Mouse (Mus musculus): ENCODE data around the gene Atrnl1. TPM values are rescaled to one million over a fixed set of nuclear protein-coding genes. Genes with fewer than 3 reads are reported as not detected.

Atrnl1 gene
- polyA plus RNA-seq, 1 experiment, result 0.25 TPM

DNA sequence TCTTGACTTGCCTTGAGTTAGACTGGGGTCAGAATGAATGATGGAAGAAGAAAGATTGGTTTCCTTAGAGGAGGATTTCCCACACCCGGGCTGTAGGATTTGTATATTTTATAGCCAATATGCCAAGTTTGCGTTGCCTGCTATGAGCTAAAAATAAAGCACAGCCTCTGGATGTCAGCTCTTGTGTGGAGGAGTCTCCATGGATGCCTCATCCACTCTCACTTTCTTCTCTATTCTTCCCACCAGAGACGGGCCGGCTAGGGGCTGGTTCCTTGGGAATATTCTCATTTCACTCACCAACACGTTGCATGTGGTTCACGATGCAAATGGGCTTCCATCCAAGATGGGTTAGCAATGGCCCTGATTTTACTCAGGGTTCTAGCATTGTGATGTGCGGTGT, 540.4 kb downstream of the Atrnl1 start:
- TF ChIP-seq FLI1 (IDR thresholded peaks at IDR 0.05; ENCODE audit: low read length), result no peak
- no peak for TF ChIP-seq GATA1 (IDR thresholded peaks at IDR 0.05; ENCODE audit: borderline replicate concordance, low read length)
- H3K27me3 ChIP-seq (replicated peaks), result peaks cover 2% of the 10 kb centered on the region
- H3K36me3 ChIP-seq (replicated peaks; ENCODE audit: low read length), result no peaks in the 10 kb centered on the region
- H3K4me1 ChIP-seq, result no peaks in the 10 kb centered on the region
- peaks cover 21% of the 10 kb centered on the region; the same call in 1 of the 2 replicates for H3K9me3 ChIP-seq
- H3K4me3 ChIP-seq (replicated peaks), result no peak overlapping the region

GRCm38 (mm10) chr19:58161569-58161968, 550.7 kb downstream of the Atrnl1 start:
- Histone ChIP-seq H3K27me3 (replicated peaks) (no peaks in the 10 kb centered on the region), H3K4me1 (no peaks in the 10 kb centered on the region), H3K9me3 (peaks cover 52% of the 10 kb centered on the region), H3K4me3 (replicated peaks) (no peak overlapping the region), H3K36me3 (replicated peaks; ENCODE audit: low read length) (no peaks in the 10 kb centered on the region)
- no peak for TF ChIP-seq FLI1 (IDR thresholded peaks at IDR 0.05; ENCODE audit: low read length)
- no peak for TF ChIP-seq GATA1 (IDR thresholded peaks at IDR 0.05; ENCODE audit: borderline replicate concordance, low read length)

- TF ChIP-seq GATA1 (IDR thresholded peaks at IDR 0.05; ENCODE audit: borderline replicate concordance, low read length), result no peak
- TF ChIP-seq FLI1 (IDR thresholded peaks at IDR 0.05; ENCODE audit: low read length), result no peak
- Histone ChIP-seq H3K27me3 (replicated peaks) (peaks cover 13% of the 10 kb centered on the region), H3K4me1 (no peaks in the 10 kb centered on the region), H3K36me3 (replicated peaks; ENCODE audit: low read length) (no peaks in the 10 kb centered on the region), H3K4me3 (replicated peaks) (no peak overlapping the region), H3K9me3 (peaks cover 49% of the 10 kb centered on the region)
These were observed 554.2 kb downstream of the Atrnl1 start for GRCm38 (mm10) chr19:58164896-58165634.

DNA sequence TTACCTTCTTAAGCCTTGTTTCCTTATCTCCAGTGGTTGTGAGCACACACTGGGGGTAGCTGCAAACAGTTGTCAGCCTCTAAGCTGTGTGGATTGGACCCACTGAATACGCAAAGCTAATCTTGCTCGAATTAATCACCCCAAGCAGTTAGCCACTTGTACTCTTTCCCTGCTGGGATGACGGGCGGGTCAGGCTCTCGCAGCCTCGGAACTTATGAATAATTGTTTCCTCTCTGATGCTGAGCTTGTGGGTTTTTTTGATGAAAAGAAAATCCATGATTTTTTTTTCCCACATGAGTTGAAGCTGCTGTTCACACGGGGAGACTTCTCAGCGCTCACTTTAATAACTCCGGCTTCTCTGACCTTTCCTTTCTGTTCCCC, 554.8 kb downstream of the Atrnl1 start:
- peaks cover 43% of the 10 kb centered on the region for H3K9me3 ChIP-seq
- H3K4me3 ChIP-seq (replicated peaks), result no peak overlapping the region
- H3K36me3 ChIP-seq (replicated peaks; ENCODE audit: low read length), result no peaks in the 10 kb centered on the region
- TF ChIP-seq FLI1 (IDR thresholded peaks at IDR 0.05; ENCODE audit: low read length) (no peak), GATA1 (IDR thresholded peaks at IDR 0.05; ENCODE audit: borderline replicate concordance, low read length) (no peak)
- H3K4me1 ChIP-seq, result no peaks in the 10 kb centered on the region
- peaks cover 13% of the 10 kb centered on the region for H3K27me3 ChIP-seq (replicated peaks)

DNA sequence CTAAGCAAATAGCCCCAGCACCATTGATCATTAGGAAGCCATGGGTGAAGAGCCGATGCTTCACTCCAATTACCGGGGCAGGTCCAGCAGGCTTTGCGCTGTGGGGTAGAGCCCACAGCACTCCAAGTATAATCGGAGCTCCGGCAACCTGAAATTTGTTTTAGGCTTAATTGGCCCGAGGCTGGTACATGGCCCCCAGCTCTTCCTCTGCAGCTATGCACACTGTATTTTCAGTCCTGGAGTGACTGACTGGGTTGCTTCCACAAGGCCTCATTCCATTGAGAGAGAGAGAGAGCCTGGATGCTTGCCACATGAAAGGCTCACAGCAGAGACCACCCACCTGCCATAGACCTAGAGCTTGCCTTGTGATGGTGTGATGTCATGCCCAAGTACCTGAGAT, 555.3 kb downstream of the Atrnl1 start:
- Histone ChIP-seq H3K4me3 (replicated peaks) (no peak overlapping the region), H3K4me1 (no peaks in the 10 kb centered on the region), H3K27me3 (replicated peaks) (peaks cover 13% of the 10 kb centered on the region), H3K9me3 (peaks cover 38% of the 10 kb centered on the region), H3K36me3 (replicated peaks; ENCODE audit: low read length) (no peaks in the 10 kb centered on the region)
- no peak for TF ChIP-seq FLI1 (IDR thresholded peaks at IDR 0.05; ENCODE audit: low read length)
- no peak for TF ChIP-seq GATA1 (IDR thresholded peaks at IDR 0.05; ENCODE audit: borderline replicate concordance, low read length)

- H3K27me3 ChIP-seq (replicated peaks), result no peaks in the 10 kb centered on the region
- TF ChIP-seq FLI1 (IDR thresholded peaks at IDR 0.05; ENCODE audit: low read length) (no peak), GATA1 (IDR thresholded peaks at IDR 0.05; ENCODE audit: borderline replicate concordance, low read length) (no peak)
- H3K4me3 ChIP-seq (replicated peaks), result no peak overlapping the region
- H3K4me1 ChIP-seq, result no peaks in the 10 kb centered on the region
- H3K36me3 ChIP-seq (replicated peaks; ENCODE audit: low read length), result no peaks in the 10 kb centered on the region
- peaks cover 29% of the 10 kb centered on the region; the same call in 1 of the 2 replicates for H3K9me3 ChIP-seq
These were observed 567.6 kb downstream of the Atrnl1 start for GRCm38 (mm10) chr19:58178410-58178809.

DNA sequence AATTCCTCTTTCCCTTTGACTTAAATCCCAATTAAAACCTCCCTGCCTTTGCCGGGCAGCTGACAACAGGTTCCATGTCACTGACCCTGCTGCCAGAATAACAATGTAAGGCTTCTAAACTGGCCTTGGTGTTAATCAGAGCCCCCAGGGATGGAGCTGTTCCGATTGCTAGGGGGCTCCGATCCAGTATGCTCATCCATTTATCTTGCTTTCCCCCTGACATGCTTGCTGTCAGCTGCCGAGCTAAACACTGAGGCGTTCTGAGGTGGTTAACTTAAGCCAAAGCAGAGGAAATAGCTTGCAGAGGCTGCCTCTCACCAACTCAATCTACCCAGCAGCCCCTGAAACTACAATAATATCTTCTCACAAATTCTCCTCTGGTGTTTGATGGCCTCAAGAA, 569.9 kb downstream of the Atrnl1 start:
- Histone ChIP-seq H3K9me3 (peaks cover 27% of the 10 kb centered on the region; the same call in 1 of the 2 replicates), H3K4me3 (replicated peaks) (no peak overlapping the region), H3K27me3 (replicated peaks) (no peaks in the 10 kb centered on the region), H3K4me1 (no peaks in the 10 kb centered on the region), H3K36me3 (replicated peaks; ENCODE audit: low read length) (no peaks in the 10 kb centered on the region)
- TF ChIP-seq FLI1 (IDR thresholded peaks at IDR 0.05; ENCODE audit: low read length) (no peak), GATA1 (IDR thresholded peaks at IDR 0.05; ENCODE audit: borderline replicate concordance, low read length) (no peak)

Other genes with a start within 250 kb of the Atrnl1 start
- gene Trub1, start 158.1 kb upstream of the Atrnl1 start, polyA plus RNA-seq (2012; ENCODE audit: insufficient read depth, low replicate concordance), result 2.2 and 16.0 TPM in 2 replicates

All from megakaryocyte, embryonic 14.5 days (primary cell).